Mouse (Mus musculus): ENCODE data around the gene Calhm2. TPM values are rescaled to one million over a fixed set of nuclear protein-coding genes. Genes with fewer than 3 reads are reported as not detected.
A peak's percentile ranks its signal among the peaks of the same experiment; 100 is the strongest.
"Not testable (repeated sequence)": the region's sequence is repeated elsewhere in the genome, so short reads cannot be mapped to it uniquely, and the experiment has no call there.

The Calhm2 gene
- polyA plus RNA-seq, 1 experiment from 2014 or later: 2.8 TPM

GRCm38 (mm10) chr19:47144154-47144553 is 6.1 kb upstream of the Calhm2 start, which contains the start of gene Calhm1:
Gene Calhm1 (minus strand): TSS chr19:47144254.
- Histone ChIP-seq H3K27me3 (replicated peaks; ENCODE audit: low read depth, poor library complexity, severe bottlenecking) (peaks cover 23% of the 10 kb centered on the region), H3K4me3 (no peak within 1 kb of the TSS), H3K27ac (replicated peaks) (no peak within 1 kb of the TSS), H3K4me1 (peaks cover 2% of the 10 kb centered on the region), H3K36me3 (replicated peaks) (no peaks in the 10 kb centered on the region), H3K9me3 (no peaks in the 10 kb centered on the region)
- WGBS: 93% methylated on average over 6 of the region's 6 CpGs
- no peak for DNase-seq (ENCODE audit: low spot score)

- no peak overlapping the region for H3K27ac ChIP-seq (replicated peaks)
- no peak for DNase-seq (ENCODE audit: low spot score)
- WGBS: 84% methylated on average over 6 of the region's 6 CpGs
- peaks cover 19% of the 10 kb centered on the region for H3K4me1 ChIP-seq
- no peak overlapping the region for H3K4me3 ChIP-seq
- peaks cover 28% of the 10 kb centered on the region for H3K27me3 ChIP-seq (replicated peaks; ENCODE audit: low read depth, poor library complexity, severe bottlenecking)
- H3K9me3 ChIP-seq: no peaks in the 10 kb centered on the region
- H3K36me3 ChIP-seq (replicated peaks): no peaks in the 10 kb centered on the region
These were observed 4.3 kb upstream of the Calhm2 start for GRCm38 (mm10) chr19:47142438-47142837.

GRCm38 (mm10) chr19:47139611-47140010 is 1.5 kb upstream of the Calhm2 start:
- not testable (repeated sequence) for H3K4me3 ChIP-seq; H3K27ac ChIP-seq (replicated peaks); DNase-seq (ENCODE audit: low spot score); H3K9me3 ChIP-seq
- Histone ChIP-seq H3K27me3 (replicated peaks; ENCODE audit: low read depth, poor library complexity, severe bottlenecking) (peaks cover 33% of the 10 kb centered on the region), H3K36me3 (replicated peaks) (peaks cover 10% of the 10 kb centered on the region; the same call in 1 of the 2 replicates), H3K4me1 (peaks cover 38% of the 10 kb centered on the region)
- 39% methylated on average over 7 of the region's 7 CpGs for WGBS

- peaks cover 30% of the 10 kb centered on the region for H3K36me3 ChIP-seq (replicated peaks)
- DNase-seq (ENCODE audit: low spot score): peak; percentile 33
- H3K4me1 ChIP-seq: peaks cover 38% of the 10 kb centered on the region
- peaks cover 33% of the 10 kb centered on the region for H3K27me3 ChIP-seq (replicated peaks; ENCODE audit: low read depth, poor library complexity, severe bottlenecking)
- H3K4me3 ChIP-seq: peak overlapping the region; percentile 55
- no peaks in the 10 kb centered on the region for H3K9me3 ChIP-seq
- 55% methylated on average over 6 of the region's 6 CpGs for WGBS
- peak overlapping the region; percentile 81 for H3K27ac ChIP-seq (replicated peaks)
These were observed 978 bp downstream of the Calhm2 start for GRCm38 (mm10) chr19:47137051-47137581.

- Histone ChIP-seq H3K36me3 (replicated peaks) (peaks cover 40% of the 10 kb centered on the region), H3K9me3 (no peaks in the 10 kb centered on the region), H3K4me1 (peaks cover 38% of the 10 kb centered on the region), H3K27ac (replicated peaks) (no peak overlapping the region; the same call in 1 of the 2 replicates), H3K4me3 (no peak overlapping the region), H3K27me3 (replicated peaks; ENCODE audit: low read depth, poor library complexity, severe bottlenecking) (peaks cover 33% of the 10 kb centered on the region)
- 88% methylated on average over 5 of the region's 5 CpGs for WGBS
- DNase-seq (ENCODE audit: low spot score): no peak
These were observed 1.9 kb downstream of the Calhm2 start for GRCm38 (mm10) chr19:47136170-47136569.

- 89% methylated on average over 17 of the region's 17 CpGs for WGBS
- Histone ChIP-seq H3K4me3 (no peak overlapping the region), H3K9me3 (no peaks in the 10 kb centered on the region), H3K4me1 (peaks cover 38% of the 10 kb centered on the region), H3K27me3 (replicated peaks; ENCODE audit: low read depth, poor library complexity, severe bottlenecking) (peaks cover 33% of the 10 kb centered on the region), H3K36me3 (replicated peaks) (peaks cover 46% of the 10 kb centered on the region), H3K27ac (replicated peaks) (no peak overlapping the region; the same call in 1 of the 2 replicates)
- DNase-seq (ENCODE audit: low spot score): no peak
These were observed 2.5 kb downstream of the Calhm2 start for GRCm38 (mm10) chr19:47135568-47135967.

GRCm38 (mm10) chr19:47133161-47133560 is 4.9 kb downstream of the Calhm2 start:
- Histone ChIP-seq H3K9me3 (no peaks in the 10 kb centered on the region), H3K36me3 (replicated peaks) (peaks cover 70% of the 10 kb centered on the region), H3K4me1 (peaks cover 26% of the 10 kb centered on the region), H3K4me3 (no peak overlapping the region), H3K27ac (replicated peaks) (no peak overlapping the region), H3K27me3 (replicated peaks; ENCODE audit: low read depth, poor library complexity, severe bottlenecking) (peaks cover 9% of the 10 kb centered on the region)
- 93% methylated on average over 7 of the region's 7 CpGs for WGBS
- no peak for DNase-seq (ENCODE audit: low spot score)

GRCm38 (mm10) chr19:47130551-47131125 is 7.5 kb downstream of the Calhm2 start:
- 96% methylated on average over 15 of the region's 15 CpGs for WGBS
- DNase-seq (ENCODE audit: low spot score): no peak
- Histone ChIP-seq H3K27ac (replicated peaks) (no peak overlapping the region), H3K4me1 (peaks cover 1% of the 10 kb centered on the region; the same call in 1 of the 2 replicates), H3K9me3 (no peaks in the 10 kb centered on the region), H3K36me3 (replicated peaks) (peaks cover 95% of the 10 kb centered on the region), H3K4me3 (no peak overlapping the region), H3K27me3 (replicated peaks; ENCODE audit: low read depth, poor library complexity, severe bottlenecking) (no peaks in the 10 kb centered on the region)

- 92% methylated on average over 11 of the region's 11 CpGs for WGBS
These were observed 9.3 kb downstream of the Calhm2 start for GRCm38 (mm10) chr19:47128835-47129234.

GRCm38 (mm10) chr19:47128164-47128563 is 9.9 kb downstream of the Calhm2 start:
- 97% methylated on average over 10 of the region's 10 CpGs for WGBS
- Histone ChIP-seq H3K4me3 (no peak overlapping the region), H3K27ac (replicated peaks) (no peak overlapping the region), H3K36me3 (replicated peaks) (peaks cover 99% of the 10 kb centered on the region), H3K27me3 (replicated peaks; ENCODE audit: low read depth, poor library complexity, severe bottlenecking) (no peaks in the 10 kb centered on the region), H3K9me3 (no peaks in the 10 kb centered on the region), H3K4me1 (no peaks in the 10 kb centered on the region)
- no peak for DNase-seq (ENCODE audit: low spot score)

More at GRCm38 (mm10) chr19:47128835-47129234, 9.3 kb downstream of the Calhm2 start:
- Histone ChIP-seq H3K27me3 (replicated peaks; ENCODE audit: low read depth, poor library complexity, severe bottlenecking) (no peaks in the 10 kb centered on the region), H3K36me3 (replicated peaks) (peaks cover 100% of the 10 kb centered on the region), H3K9me3 (no peaks in the 10 kb centered on the region), H3K27ac (replicated peaks) (no peak overlapping the region), H3K4me3 (no peak overlapping the region), H3K4me1 (no peaks in the 10 kb centered on the region)
- no peak for DNase-seq (ENCODE audit: low spot score)

GRCm38 (mm10) chr19:47122802-47123201 is 15.3 kb downstream of the Calhm2 start:
- Histone ChIP-seq H3K27me3 (replicated peaks; ENCODE audit: low read depth, poor library complexity, severe bottlenecking) (no peaks in the 10 kb centered on the region), H3K36me3 (replicated peaks) (peaks cover 92% of the 10 kb centered on the region), H3K4me3 (no peak overlapping the region), H3K9me3 (no peaks in the 10 kb centered on the region), H3K4me1 (no peaks in the 10 kb centered on the region), H3K27ac (replicated peaks) (no peak overlapping the region)
- 25% methylated on average over 2 of the region's 2 CpGs for WGBS
- DNase-seq (ENCODE audit: low spot score): peak; percentile 53

GRCm38 (mm10) chr19:47121054-47121453 is 17.0 kb downstream of the Calhm2 start:
- peaks cover 92% of the 10 kb centered on the region for H3K36me3 ChIP-seq (replicated peaks)
- no peak for DNase-seq (ENCODE audit: low spot score)
- no peaks in the 10 kb centered on the region for H3K27me3 ChIP-seq (replicated peaks; ENCODE audit: low read depth, poor library complexity, severe bottlenecking)
- no peak overlapping the region for H3K27ac ChIP-seq (replicated peaks)
- H3K4me3 ChIP-seq: no peak overlapping the region
- H3K4me1 ChIP-seq: no peaks in the 10 kb centered on the region
- WGBS: 46% methylated on average over 4 of the region's 4 CpGs
- H3K9me3 ChIP-seq: no peaks in the 10 kb centered on the region

GRCm38 (mm10) chr19:47118634-47119033 is 19.5 kb downstream of the Calhm2 start:
- Histone ChIP-seq H3K4me1 (no peaks in the 10 kb centered on the region), H3K36me3 (replicated peaks) (peaks cover 92% of the 10 kb centered on the region), H3K27me3 (replicated peaks; ENCODE audit: low read depth, poor library complexity, severe bottlenecking) (no peaks in the 10 kb centered on the region), H3K27ac (replicated peaks) (no peak overlapping the region), H3K4me3 (no peak overlapping the region), H3K9me3 (no peaks in the 10 kb centered on the region)
- DNase-seq (ENCODE audit: low spot score): no peak
- 88% methylated on average over 2 of the region's 2 CpGs for WGBS
